Mouse (Mus musculus) layer of hippocampus, adult 8-10 months (tissue): Measurements from ENCODE around the gene Csrnp3. TPM values are rescaled to one million over a fixed set of nuclear protein-coding genes. Genes with fewer than 3 reads are reported as not detected.
A peak's percentile ranks its signal among the peaks of the same experiment; 100 is the strongest.
"Not testable (repeated sequence)": the region's sequence is repeated elsewhere in the genome, so short reads cannot be mapped to it uniquely, and the experiment has no call there.

Source experiments
- DNase-seq, 2 experiments: peaks; one replicate each; pipeline ENCODE4 v3.0.0; 2022; ENCODE audit warnings: low spot score in 2 of 2
- total RNA-seq, 4 experiments: library from RNA; stranded (reverse); gene quantifications; 2 replicates each; pipeline ENCODE4 v1.2.4; 2022

Gene Csrnp3
- total RNA-seq: 10 to 100 TPM; 71.6 to 91.1 (median 80.5) TPM

GRCm38 (mm10) chr2:65845551-65845950 lies at the start of gene Csrnp3:
Gene Csrnp3 (plus strand): TSS chr2:65845767.
- peak; percentile 76 to 80 for DNase-seq

GRCm38 (mm10) chr2:65801054-65801709 lies 44.4 kb upstream of the Csrnp3 start:
- no peak for DNase-seq

- DNase-seq: no peak
Observed at GRCm38 (mm10) chr2:65806556-65806955, 39.0 kb upstream of the Csrnp3 start.

GRCm38 (mm10) chr2:65811203-65811602 lies 34.4 kb upstream of the Csrnp3 start:
- DNase-seq: not testable (repeated sequence)

GRCm38 (mm10) chr2:65818080-65818796 lies 27.3 kb upstream of the Csrnp3 start:
- peak in 1 of 2 experiments; percentile 13 for DNase-seq

GRCm38 (mm10) chr2:65820114-65820769 lies 25.3 kb upstream of the Csrnp3 start:
- DNase-seq: no peak

- no peak for DNase-seq
Observed at GRCm38 (mm10) chr2:65826314-65826713, 19.3 kb upstream of the Csrnp3 start.

- no peak for DNase-seq
Observed at GRCm38 (mm10) chr2:65826801-65827200, 18.8 kb upstream of the Csrnp3 start.

- no peak for DNase-seq
Observed at GRCm38 (mm10) chr2:65828699-65829098, 16.9 kb upstream of the Csrnp3 start.

GRCm38 (mm10) chr2:65832738-65833395 lies 12.7 kb upstream of the Csrnp3 start:
- peak; percentile 66 to 67 for DNase-seq

GRCm38 (mm10) chr2:65833421-65833820 lies 12.1 kb upstream of the Csrnp3 start:
- DNase-seq: no peak

GRCm38 (mm10) chr2:65841606-65842005 lies 4.0 kb upstream of the Csrnp3 start:
- DNase-seq: no peak

- DNase-seq: no peak
Observed at GRCm38 (mm10) chr2:65842356-65842755, 3.2 kb upstream of the Csrnp3 start.

- no peak for DNase-seq
Observed at GRCm38 (mm10) chr2:65846000-65846755, 611 bp downstream of the Csrnp3 start.

- no peak for DNase-seq
Observed at GRCm38 (mm10) chr2:65847463-65848110, 2.0 kb downstream of the Csrnp3 start.

- no peak for DNase-seq
Observed at GRCm38 (mm10) chr2:65848706-65849105, 3.1 kb downstream of the Csrnp3 start.

- DNase-seq: not testable (repeated sequence)
Observed at GRCm38 (mm10) chr2:65850282-65850681, 4.7 kb downstream of the Csrnp3 start.

- no peak for DNase-seq
Observed at GRCm38 (mm10) chr2:65856791-65857190, 11.2 kb downstream of the Csrnp3 start.

- peak in 1 of 2 experiments; percentile 31 for DNase-seq
Observed at GRCm38 (mm10) chr2:65859767-65860727, 14.5 kb downstream of the Csrnp3 start.
